ENCODE assay signal across 8 mouse cellular contexts in genomic region chr15:98055246-98055645, GRCm38 (mm10). TPM values are rescaled to one million over a fixed set of nuclear protein-coding genes. Genes with fewer than 3 reads are reported as not detected.
DNase-seq lines count a peak whose midpoint lies in the region; ATAC-seq lines count a peak whose summit lies in the region.

No protein-coding gene starts in this region.

- no peak overlapping the region for H3K4me3 ChIP-seq in neural tube, embryonic 11.5 days (ENCODE audit: low read depth, low read length)

- H3K27ac ChIP-seq in neural tube, embryonic 11.5 days (ENCODE audit: low read depth, low read length), result no peak overlapping the region

- no peaks in the 10 kb centered on the region for H3K27me3 ChIP-seq in neural tube, embryonic 11.5 days (ENCODE audit: control insufficient read depth, insufficient read depth, low read length)

- WGBS in neural tube, embryonic 11.5 days, result 38% methylated on average over 5 of the region's 5 CpGs

- intact Hi-C loops in gastrocnemius, postnatal 36 days (cut with DNase I), result no loop called here

- no peak overlapping the region for H3K9ac ChIP-seq in neural tube, embryonic 11.5 days (ENCODE audit: low read length)

- no peaks in the 10 kb centered on the region for H3K4me1 ChIP-seq in neural tube, embryonic 11.5 days (ENCODE audit: control insufficient read depth, insufficient read depth, low read length)

- peaks cover 15% of the 10 kb centered on the region for H3K36me3 ChIP-seq in neural tube, embryonic 11.5 days (ENCODE audit: control insufficient read depth, insufficient read depth, low read length)

- no peak for ATAC-seq in neural tube, embryonic 11.5 days (ENCODE audit: insufficient read depth, low FRiP score, low TSS enrichment)

- H3K4me2 ChIP-seq in neural tube, embryonic 11.5 days (ENCODE audit: low read depth), result no peak overlapping the region

- no peaks in the 10 kb centered on the region for H3K9me3 ChIP-seq in neural tube, embryonic 11.5 days (ENCODE audit: control insufficient read depth, low read length)

- peak; percentile 16 for DNase-seq in gastrocnemius, postnatal 10 days
- no peak for DNase-seq in gastrocnemius, postnatal 36 days
- DNase-seq in right cerebral cortex, postnatal 4 days, result peak; percentile 30
- no peak for DNase-seq in right cerebral cortex, postnatal 10 days (ENCODE audit: low spot score in 2 of 2)
- DNase-seq in embryo, embryonic 10.5 days (ENCODE audit: low spot score), result peak; percentile 88
- DNase-seq in hindlimb bud, embryonic 11.5 days (ENCODE audit: extremely low spot score, low read depth, low spot score), result peak; percentile 54
- peak; percentile 69 for DNase-seq in neural tube, embryonic 11.5 days (ENCODE audit: low spot score)
- DNase-seq in spleen, postnatal 14 days (ENCODE audit: low spot score in 2 of 2), result no peak

RNA-seq across cellular contexts. Expression of gene Pfkm, which starts 37.1 kb away (rescaled TPM):
- total RNA-seq in gastrocnemius, postnatal 10 days (2021), result 1,000 to 10,000 TPM; 1,073 to 1,245 TPM
- 1,000 to 10,000 TPM; 2,575 to 2,874 TPM for total RNA-seq in gastrocnemius, postnatal 36 days (2021)
- polyA plus RNA-seq in neural tube, embryonic 11.5 days (2014; fragmentation: Nextera tagmentation; extraction: Ambion mirVana), result 36.2 and 41.3 TPM in 2 replicates

RNA-seq across cellular contexts. Expression of gene Senp1, which starts 38.3 kb away (rescaled TPM):
- total RNA-seq in gastrocnemius, postnatal 10 days (2021), result 10 to 100 TPM in 1 of 2 experiments, 1 to 10 TPM in 1; 9.6 to 13.3 TPM
- total RNA-seq in gastrocnemius, postnatal 36 days (2021), result 1 to 10 TPM; 6.0 to 8.1 TPM
- 40.1 and 41.0 TPM in 2 replicates for polyA plus RNA-seq in neural tube, embryonic 11.5 days (2014; fragmentation: Nextera tagmentation; extraction: Ambion mirVana)

RNA-seq across cellular contexts. Expression of gene Col2a1, which starts 50.8 kb away (rescaled TPM):
- total RNA-seq in gastrocnemius, postnatal 10 days (2021), result 10 to 100 TPM; 33.3 to 33.7 TPM
- 1 to 10 TPM; 1.9 to 3.5 TPM for total RNA-seq in gastrocnemius, postnatal 36 days (2021)
- 208 and 219 TPM in 2 replicates for polyA plus RNA-seq in neural tube, embryonic 11.5 days (2014; fragmentation: Nextera tagmentation; extraction: Ambion mirVana)

Comparison
In these comparisons a context has a peak if more than half of its experiments do, and no peak if none do; other contexts are left out.
1. DNase-seq: peak in gastrocnemius, postnatal 10 days (single experiment), right cerebral cortex, postnatal 4 days (single experiment), embryo, embryonic 10.5 days (single experiment), hindlimb bud, embryonic 11.5 days (single experiment) and neural tube, embryonic 11.5 days (single experiment); none in gastrocnemius, postnatal 36 days (0 of 2), right cerebral cortex, postnatal 10 days (0 of 2) and spleen, postnatal 14 days (0 of 2).
2. RNA of gene Col2a1, which starts 50.8 kb away (total RNA-seq): 33.3 to 33.7 TPM in gastrocnemius, postnatal 10 days; 1.9 to 3.5 TPM in gastrocnemius, postnatal 36 days; every median in the first group is over 4 times any median in the second.